Comparison of ENCODE assay signal across 30 mouse cellular contexts in genomic region chr5:67904555-67904954, GRCm38 (mm10). TPM values are rescaled to one million over a fixed set of nuclear protein-coding genes. Genes with fewer than 3 reads are reported as not detected.
"Had no signal": no experiment of that assay in that cellular context is flagged by ENCODE, and none has a peak within 500 bp of the region (broad histone marks: within the 10 kb centered on the region; RNA-seq: fewer than 3 reads in every experiment).

No protein-coding gene starts in this region.

- ATAC-seq: forebrain, embryonic 16.5 days; hindbrain, embryonic 16.5 days; inflammation-experienced regulatory T-cells, adult 6 months; intestine, embryonic 15.5 days; intestine, postnatal 0 days had no signal

- H3K9ac ChIP-seq: heart, embryonic 12.5 days; hindbrain, embryonic 12.5 days; hindbrain, embryonic 14.5 days; intestine, embryonic 15.5 days; kidney, embryonic 15.5 days had no signal

- DNase-seq: gastrocnemius, adult 2 months; gastrocnemius, postnatal 10 days; gastrocnemius, postnatal 25 days; heart, adult 18-20 months; heart, postnatal 10 days; heart, postnatal 4 days; kidney, adult 2 months; kidney, adult 9 months; kidney, postnatal 14 days; kidney, postnatal 36 days; layer of hippocampus, adult 9-11 months; layer of hippocampus, postnatal 36 days; left cerebral cortex, postnatal 4 days had no signal

- H3K4me2 ChIP-seq: heart, embryonic 12.5 days; hindbrain, embryonic 12.5 days; hindbrain, embryonic 14.5 days; intestine, embryonic 15.5 days; kidney, embryonic 15.5 days had no signal

- H3K4me3 ChIP-seq: gastrocnemius, adult 2 months; heart, embryonic 10.5 days; heart, embryonic 12.5 days; hindbrain, embryonic 10.5 days; hindbrain, embryonic 12.5 days; intestine, embryonic 15.5 days; kidney, embryonic 15.5 days had no signal

- H3K27me3 ChIP-seq: heart, embryonic 12.5 days; hindbrain, embryonic 12.5 days; intestine, embryonic 15.5 days; kidney, embryonic 15.5 days had no signal

- H3K36me3 ChIP-seq: heart, embryonic 10.5 days; heart, embryonic 12.5 days; hindbrain, embryonic 10.5 days; hindbrain, embryonic 12.5 days; intestine, embryonic 15.5 days; kidney, embryonic 15.5 days had no signal

- H3K9me3 ChIP-seq: heart, embryonic 10.5 days; heart, embryonic 12.5 days; hindbrain, embryonic 10.5 days; hindbrain, embryonic 12.5 days; intestine, embryonic 15.5 days; kidney, embryonic 15.5 days had no signal

- H3K27ac ChIP-seq: gastrocnemius, adult 2 months; heart, embryonic 10.5 days; hindbrain, embryonic 10.5 days; hindbrain, embryonic 12.5 days; hindbrain, embryonic 14.5 days; intestine, embryonic 15.5 days; kidney, embryonic 15.5 days; kidney, postnatal 0 days had no signal

- H3K4me1 ChIP-seq: heart, embryonic 10.5 days; heart, embryonic 12.5 days; hindbrain, embryonic 10.5 days; hindbrain, embryonic 12.5 days; intestine, embryonic 15.5 days; kidney, embryonic 15.5 days had no signal

RNA-seq across cellular contexts. Expression of gene Gm5108, which starts 36.9 kb away (rescaled TPM):
- polyA plus RNA-seq: forebrain, embryonic 16.5 days; frontal cortex, adult 2 months; heart, embryonic 10.5 days; heart, embryonic 12.5 days; heart, embryonic 14.5 days; heart, embryonic 16.5 days; hindbrain, embryonic 10.5 days; hindbrain, embryonic 12.5 days; hindbrain, embryonic 14.5 days; hindbrain, embryonic 16.5 days; inflammation-experienced regulatory T-cells, adult 6 months; intestine, embryonic 15.5 days; kidney, adult 2 months; kidney, embryonic 15.5 days; kidney, postnatal 0 days; large intestine, adult 2 months; limb, embryonic 11.5 days had no signal

RNA-seq across cellular contexts. Expression of gene Gm21905, which starts 41.7 kb away (rescaled TPM):
- polyA plus RNA-seq: forebrain, embryonic 16.5 days; frontal cortex, adult 2 months; heart, embryonic 10.5 days; heart, embryonic 12.5 days; heart, embryonic 14.5 days; heart, embryonic 16.5 days; hindbrain, embryonic 10.5 days; hindbrain, embryonic 12.5 days; hindbrain, embryonic 14.5 days; hindbrain, embryonic 16.5 days; inflammation-experienced regulatory T-cells, adult 6 months; intestine, embryonic 15.5 days; intestine, postnatal 0 days; kidney, adult 2 months; kidney, embryonic 15.5 days; kidney, postnatal 0 days; large intestine, adult 2 months; limb, embryonic 11.5 days had no signal
